Mouse (Mus musculus): ENCODE results near the gene Ndrg3. TPM values are rescaled to one million over a fixed set of nuclear protein-coding genes. Genes with fewer than 3 reads are reported as not detected.

The Ndrg3 gene
- polyA plus RNA-seq, 1 experiment from 2014 or later = 22.8 TPM

- Histone ChIP-seq H3K4me1 (ENCODE audit: insufficient read depth, low read depth, low read length) (no peaks in the 10 kb centered on the region; the same call in none of the 2 replicates), H3K4me2 (replicated peaks; ENCODE audit: low read depth, low read length) (no peak overlapping the region), H3K36me3 (ENCODE audit: insufficient read depth, low read length) (peaks cover 39% of the 10 kb centered on the region), H3K4me3 (ENCODE audit: low read depth, low read length) (no peak overlapping the region), H3K9ac (replicated peaks; ENCODE audit: low read depth) (no peak overlapping the region), H3K27ac (ENCODE audit: low read length) (no peak overlapping the region), H3K27me3 (replicated peaks; ENCODE audit: insufficient read depth, low read length) (no peaks in the 10 kb centered on the region), H3K9me3 (ENCODE audit: low read length) (no peaks in the 10 kb centered on the region)
- ATAC-seq (no peak), DNase-seq (ENCODE audit: low spot score) (no peak)
- TF ChIP-seq EP300 (IDR thresholded peaks at IDR 0.05) (no peak), CTCF (IDR thresholded peaks at IDR 0.05) (no peak)
- 84% methylated on average over 7 of the region's 7 CpGs for WGBS
Observed at GRCm38 (mm10) chr2:157035371-157035770, 43.5 kb upstream of the Ndrg3 start.

- DNase-seq (ENCODE audit: low spot score) (peak; percentile 84), ATAC-seq (peak; percentile 78)
- H3K27me3 ChIP-seq (replicated peaks; ENCODE audit: insufficient read depth, low read length) = no peaks in the 10 kb centered on the region
- no peak overlapping the region for H3K27ac ChIP-seq (ENCODE audit: low read length)
- H3K4me1 ChIP-seq (ENCODE audit: insufficient read depth, low read depth, low read length) = no peaks in the 10 kb centered on the region
- no peak overlapping the region for H3K4me3 ChIP-seq (ENCODE audit: low read depth, low read length)
- TF ChIP-seq CTCF (IDR thresholded peaks at IDR 0.05) (peak; percentile 92), EP300 (IDR thresholded peaks at IDR 0.05) (no peak)
- no peak overlapping the region for H3K4me2 ChIP-seq (replicated peaks; ENCODE audit: low read depth, low read length)
- H3K36me3 ChIP-seq (ENCODE audit: insufficient read depth, low read length) = peaks cover 50% of the 10 kb centered on the region
- no peaks in the 10 kb centered on the region for H3K9me3 ChIP-seq (ENCODE audit: low read length)
- no peak overlapping the region for H3K9ac ChIP-seq (replicated peaks; ENCODE audit: low read depth)
- WGBS = 44% methylated on average over 9 of the region's 9 CpGs
Observed at GRCm38 (mm10) chr2:157030804-157031203, 38.9 kb upstream of the Ndrg3 start.

- ATAC-seq = no peak
- TF ChIP-seq CTCF (IDR thresholded peaks at IDR 0.05) (no peak), EP300 (IDR thresholded peaks at IDR 0.05) (no peak)
Observed at GRCm38 (mm10) chr2:157028261-157028660, 36.4 kb upstream of the Ndrg3 start.

GRCm38 (mm10) chr2:157027106-157028008, 35.5 kb upstream of the Ndrg3 start:
- H3K4me1 ChIP-seq (ENCODE audit: insufficient read depth, low read depth, low read length) = no peaks in the 10 kb centered on the region
- no peak overlapping the region for H3K9ac ChIP-seq (replicated peaks; ENCODE audit: low read depth)
- H3K36me3 ChIP-seq (ENCODE audit: insufficient read depth, low read length) = peaks cover 61% of the 10 kb centered on the region
- TF ChIP-seq CTCF (IDR thresholded peaks at IDR 0.05) (no peak), EP300 (IDR thresholded peaks at IDR 0.05) (no peak)
- 79% methylated on average over 20 of the region's 21 CpGs for WGBS
- DNase-seq (ENCODE audit: low spot score) (no peak), ATAC-seq (no peak)
- H3K4me2 ChIP-seq (replicated peaks; ENCODE audit: low read depth, low read length) = no peak overlapping the region
- no peak overlapping the region for H3K27ac ChIP-seq (ENCODE audit: low read length)
- H3K9me3 ChIP-seq (ENCODE audit: low read length) = no peaks in the 10 kb centered on the region; the same call in 1 of the 2 replicates
- no peak overlapping the region for H3K4me3 ChIP-seq (ENCODE audit: low read depth, low read length)
- no peaks in the 10 kb centered on the region for H3K27me3 ChIP-seq (replicated peaks; ENCODE audit: insufficient read depth, low read length)

More at GRCm38 (mm10) chr2:157028261-157028660, 36.4 kb upstream of the Ndrg3 start:
- no peaks in the 10 kb centered on the region for H3K27me3 ChIP-seq (replicated peaks; ENCODE audit: insufficient read depth, low read length)
- no peak for DNase-seq (ENCODE audit: low spot score)
- no peak overlapping the region for H3K4me3 ChIP-seq (ENCODE audit: low read depth, low read length)
- H3K27ac ChIP-seq (ENCODE audit: low read length) = no peak overlapping the region
- WGBS = 93% methylated on average over 4 of the region's 4 CpGs
- H3K36me3 ChIP-seq (ENCODE audit: insufficient read depth, low read length) = peaks cover 66% of the 10 kb centered on the region
- H3K9me3 ChIP-seq (ENCODE audit: low read length) = no peaks in the 10 kb centered on the region; the same call in 1 of the 2 replicates
- H3K4me1 ChIP-seq (ENCODE audit: insufficient read depth, low read depth, low read length) = no peaks in the 10 kb centered on the region
- no peak overlapping the region for H3K9ac ChIP-seq (replicated peaks; ENCODE audit: low read depth)
- no peak overlapping the region for H3K4me2 ChIP-seq (replicated peaks; ENCODE audit: low read depth, low read length)

GRCm38 (mm10) chr2:157021156-157021555, 29.3 kb upstream of the Ndrg3 start:
- no peak overlapping the region for H3K9ac ChIP-seq (replicated peaks; ENCODE audit: low read depth)
- H3K4me3 ChIP-seq (ENCODE audit: low read depth, low read length) = no peak overlapping the region
- WGBS = 91% methylated on average over 16 of the region's 16 CpGs
- H3K9me3 ChIP-seq (ENCODE audit: low read length) = no peaks in the 10 kb centered on the region; the same call in 1 of the 2 replicates
- DNase-seq (ENCODE audit: low spot score) = no peak
- H3K4me2 ChIP-seq (replicated peaks; ENCODE audit: low read depth, low read length) = no peak overlapping the region
- H3K27ac ChIP-seq (ENCODE audit: low read length) = no peak overlapping the region
- TF ChIP-seq EP300 (IDR thresholded peaks at IDR 0.05) = no peak
- no peak for TF ChIP-seq CTCF (IDR thresholded peaks at IDR 0.05)
- no peaks in the 10 kb centered on the region for H3K4me1 ChIP-seq (ENCODE audit: insufficient read depth, low read depth, low read length)
- H3K27me3 ChIP-seq (replicated peaks; ENCODE audit: insufficient read depth, low read length) = no peaks in the 10 kb centered on the region
- H3K36me3 ChIP-seq (ENCODE audit: insufficient read depth, low read length) = peaks cover 71% of the 10 kb centered on the region; the same call in 1 of the 2 replicates
- no peak for ATAC-seq

GRCm38 (mm10) chr2:157019228-157019627, 27.4 kb upstream of the Ndrg3 start:
- no peak overlapping the region for H3K27ac ChIP-seq (ENCODE audit: low read length)
- no peak for ATAC-seq
- H3K36me3 ChIP-seq (ENCODE audit: insufficient read depth, low read length) = peaks cover 58% of the 10 kb centered on the region; the same call in 1 of the 2 replicates
- H3K9me3 ChIP-seq (ENCODE audit: low read length) = no peaks in the 10 kb centered on the region
- TF ChIP-seq CTCF (IDR thresholded peaks at IDR 0.05) = no peak
- no peak for TF ChIP-seq EP300 (IDR thresholded peaks at IDR 0.05)
- WGBS = 91% methylated on average over 4 of the region's 4 CpGs
- H3K4me2 ChIP-seq (replicated peaks; ENCODE audit: low read depth, low read length) = no peak overlapping the region
- H3K9ac ChIP-seq (replicated peaks; ENCODE audit: low read depth) = no peak overlapping the region
- no peaks in the 10 kb centered on the region for H3K27me3 ChIP-seq (replicated peaks; ENCODE audit: insufficient read depth, low read length)
- H3K4me3 ChIP-seq (ENCODE audit: low read depth, low read length) = no peak overlapping the region
- H3K4me1 ChIP-seq (ENCODE audit: insufficient read depth, low read depth, low read length) = no peaks in the 10 kb centered on the region
- DNase-seq (ENCODE audit: low spot score) = no peak
